Comparison of ENCODE assay signal across 28 mouse cellular contexts in the genomic region with DNA sequence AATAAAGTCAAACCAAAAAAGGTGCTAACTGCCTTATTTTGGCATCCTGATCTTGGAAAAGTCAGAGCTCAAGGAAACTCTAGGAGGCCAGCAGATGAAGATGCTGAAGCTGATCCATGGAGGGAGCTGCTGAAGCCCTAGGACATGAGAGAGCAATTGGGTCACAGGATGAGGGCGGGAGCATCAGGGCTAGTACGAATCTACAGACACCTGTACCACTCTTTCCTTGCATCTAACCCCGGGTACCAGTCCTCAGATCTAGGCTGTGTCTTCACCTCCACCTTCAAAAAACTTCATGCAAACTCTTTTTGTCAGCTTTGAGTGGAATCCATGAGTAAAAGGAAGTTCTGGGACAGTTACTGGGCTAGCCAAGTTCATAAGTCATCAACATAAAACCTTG.
"Had no signal": no experiment of that assay in that cellular context is flagged by ENCODE, and none has a peak within 500 bp of the region (broad histone marks: within the 10 kb centered on the region; RNA-seq: fewer than 3 reads in every experiment).

No protein-coding gene starts in this region.

- H3K9ac ChIP-seq: embryonic facial prominence, embryonic 12.5 days; embryonic facial prominence, embryonic 13.5 days; embryonic facial prominence, embryonic 15.5 days; forebrain, embryonic 12.5 days; forebrain, embryonic 13.5 days; forebrain, embryonic 15.5 days; forebrain, postnatal 0 days had no signal

- H3K4me2 ChIP-seq: embryonic facial prominence, embryonic 12.5 days; embryonic facial prominence, embryonic 13.5 days; embryonic facial prominence, embryonic 15.5 days; forebrain, embryonic 12.5 days; forebrain, embryonic 13.5 days; forebrain, embryonic 15.5 days had no signal

- DNase-seq: cerebellum, adult 18-20 months; cerebellum, adult 2 months; cerebellum, adult 8-10 months; cerebellum, adult 9-10 months; cerebellum, adult 9-11 months; cerebellum, postnatal 10 days; cerebellum, postnatal 14 days; cerebellum, postnatal 25 days; cerebellum, postnatal 36 days; embryo, embryonic 11 days; forebrain, postnatal 0 days; gastrocnemius, adult 2 months; gastrocnemius, postnatal 10 days; gastrocnemius, postnatal 14 days; gastrocnemius, postnatal 25 days; gastrocnemius, postnatal 36 days; heart, adult 11 months had no signal

- H3K36me3 ChIP-seq: embryonic facial prominence, embryonic 10.5 days; embryonic facial prominence, embryonic 12.5 days; embryonic facial prominence, embryonic 13.5 days; embryonic facial prominence, embryonic 15.5 days; forebrain, embryonic 10.5 days; forebrain, embryonic 12.5 days; forebrain, embryonic 15.5 days had no signal

- H3K4me3 ChIP-seq: embryonic facial prominence, embryonic 10.5 days; embryonic facial prominence, embryonic 12.5 days; embryonic facial prominence, embryonic 13.5 days; embryonic facial prominence, embryonic 15.5 days; erythroblast, embryonic 14.5 days; forebrain, embryonic 10.5 days; forebrain, embryonic 12.5 days; forebrain, embryonic 13.5 days; forebrain, embryonic 15.5 days; gastrocnemius, adult 2 months had no signal

- H3K27me3 ChIP-seq: embryonic facial prominence, embryonic 12.5 days; embryonic facial prominence, embryonic 13.5 days; embryonic facial prominence, embryonic 15.5 days; forebrain, embryonic 12.5 days; forebrain, embryonic 13.5 days; forebrain, embryonic 15.5 days had no signal

- H3K27ac ChIP-seq: embryonic facial prominence, embryonic 10.5 days; embryonic facial prominence, embryonic 12.5 days; embryonic facial prominence, embryonic 13.5 days; embryonic facial prominence, embryonic 15.5 days; forebrain, embryonic 10.5 days; forebrain, embryonic 12.5 days; forebrain, embryonic 13.5 days; forebrain, embryonic 15.5 days; gastrocnemius, adult 2 months had no signal

- ATAC-seq: forebrain, embryonic 13.5 days; forebrain, embryonic 14.5 days; forebrain, embryonic 15.5 days; forebrain, embryonic 16.5 days; forebrain, postnatal 0 days had no signal

- H3K4me1 ChIP-seq: embryonic facial prominence, embryonic 10.5 days; embryonic facial prominence, embryonic 12.5 days; embryonic facial prominence, embryonic 13.5 days; embryonic facial prominence, embryonic 15.5 days; forebrain, embryonic 10.5 days; forebrain, embryonic 12.5 days; forebrain, embryonic 13.5 days; forebrain, embryonic 15.5 days had no signal

- H3K9me3 ChIP-seq: embryonic facial prominence, embryonic 10.5 days; embryonic facial prominence, embryonic 12.5 days; embryonic facial prominence, embryonic 13.5 days; embryonic facial prominence, embryonic 15.5 days; forebrain, embryonic 10.5 days; forebrain, embryonic 12.5 days; forebrain, embryonic 13.5 days; forebrain, embryonic 15.5 days had no signal
